Mouse (Mus musculus) forebrain, embryonic 15.5 days (tissue): ENCODE measurements around the gene Lgr5. TPM values are rescaled to one million over a fixed set of nuclear protein-coding genes. Genes with fewer than 3 reads are reported as not detected.

Experiments used
- ATAC-seq: fragments of 200-750 bp; cut with Nextera tagmentation; replicated peaks from 2 replicates; pipeline ENCODE4 v1.8.0; 2017; ENCODE audit warnings: mild to moderate bottlenecking, moderate TSS enrichment, moderate library complexity
- H3K27ac ChIP-seq: fragments of 300-500 bp; sonication (generic); replicated peaks from 2 replicates; pipeline ENCODE4 v1.5.1; 2015; ENCODE audit warnings: mild to moderate bottlenecking, inconsistent platforms
- H3K27me3 ChIP-seq: fragments of 300-500 bp; sonication (generic); 2 replicates; pipeline ENCODE4 v1.6.1; 2015; ENCODE audit warnings: inconsistent platforms
- H3K36me3 ChIP-seq: fragments of 300-500 bp; sonication (generic); 2 replicates; pipeline ENCODE4 v1.6.1; 2015; ENCODE audit warnings: mild to moderate bottlenecking, inconsistent platforms
- H3K4me1 ChIP-seq: fragments of 300-500 bp; sonication (generic); 2 replicates; pipeline ENCODE4 v1.6.1; 2015; ENCODE audit warnings: inconsistent platforms
- H3K4me2 ChIP-seq: fragments of 300-500 bp; sonication (generic); replicated peaks from 2 replicates; pipeline ENCODE4 v1.6.1; 2015; ENCODE audit warnings: mild to moderate bottlenecking, inconsistent platforms
- H3K4me3 ChIP-seq: fragments of 300-500 bp; sonication (generic); 2 replicates; pipeline ENCODE4 v1.5.1; 2015; ENCODE audit warnings: mild to moderate bottlenecking, inconsistent platforms
- H3K9ac ChIP-seq: fragments of 300-500 bp; sonication (generic); replicated peaks from 2 replicates; pipeline ENCODE4 v1.6.1; 2015; ENCODE audit warnings: mild to moderate bottlenecking, inconsistent platforms
- H3K9me3 ChIP-seq: fragments of 300-500 bp; sonication (generic); 2 replicates; pipeline ENCODE4 v1.6.1; 2016; ENCODE audit warnings: inconsistent platforms
- WGBS: fragments of 180-500 bp; shearing (Covaris S2); methylation state at CpG from one replicate; pipeline ENCODE4 v1.1.7; 2015; ENCODE audit warnings: mixed read lengths; 5-methylcytosine and 5-hydroxymethylcytosine counted together
- polyA plus RNA-seq: library from polyadenylated mRNA; unstranded; fragments of >200 nt; fragmentation: Nextera tagmentation; extraction: Ambion mirVana; gene quantifications from 2 replicates; pipeline ENCODE4 v1.2.1, GENCODE M21; 2015

The Lgr5 gene
- polyA plus RNA-seq, 1 experiment from 2014 or later = 0.39 TPM

- no peak overlapping the region for H3K27ac ChIP-seq
- H3K27me3 ChIP-seq = peaks cover 22% of the 10 kb centered on the region
- no peak overlapping the region for H3K9ac ChIP-seq
- H3K4me1 ChIP-seq = no peaks in the 10 kb centered on the region
- no peak overlapping the region for H3K4me2 ChIP-seq
- 85% methylated on average over 3 of the region's 3 CpGs for WGBS
- H3K4me3 ChIP-seq = no peak overlapping the region
- H3K9me3 ChIP-seq = no peaks in the 10 kb centered on the region
- no peaks in the 10 kb centered on the region for H3K36me3 ChIP-seq
- no peak for ATAC-seq
Measured at GRCm38 (mm10) chr10:115484660-115485059, 102.9 kb downstream of the Lgr5 start.

GRCm38 (mm10) chr10:115478441-115479141 is 109.0 kb downstream of the Lgr5 start:
- Histone ChIP-seq H3K27me3 (peaks cover 65% of the 10 kb centered on the region), H3K4me2 (peak overlapping the region; percentile 32), H3K27ac (no peak overlapping the region), H3K9ac (no peak overlapping the region), H3K4me3 (peak overlapping the region; percentile 16; the same call in 1 of the 2 replicates), H3K36me3 (no peaks in the 10 kb centered on the region), H3K9me3 (no peaks in the 10 kb centered on the region), H3K4me1 (peaks cover 9% of the 10 kb centered on the region)
- WGBS = 10% methylated on average over 19 of the region's 20 CpGs
- peak; percentile 69 for ATAC-seq

GRCm38 (mm10) chr10:115476506-115476905 is 111.1 kb downstream of the Lgr5 start:
- no peak overlapping the region for H3K4me2 ChIP-seq
- H3K4me3 ChIP-seq = no peak overlapping the region
- 92% methylated on average over 9 of the region's 9 CpGs for WGBS
- H3K9me3 ChIP-seq = no peaks in the 10 kb centered on the region
- H3K9ac ChIP-seq = no peak overlapping the region
- H3K27me3 ChIP-seq = peaks cover 75% of the 10 kb centered on the region
- ATAC-seq = no peak
- H3K27ac ChIP-seq = no peak overlapping the region
- peaks cover 9% of the 10 kb centered on the region for H3K4me1 ChIP-seq
- no peaks in the 10 kb centered on the region for H3K36me3 ChIP-seq

GRCm38 (mm10) chr10:115475000-115475550 is 112.5 kb downstream of the Lgr5 start:
- Histone ChIP-seq H3K9me3 (no peaks in the 10 kb centered on the region), H3K4me2 (no peak overlapping the region), H3K4me3 (no peak overlapping the region), H3K9ac (no peak overlapping the region), H3K36me3 (no peaks in the 10 kb centered on the region), H3K27ac (no peak overlapping the region), H3K4me1 (peaks cover 9% of the 10 kb centered on the region), H3K27me3 (peaks cover 75% of the 10 kb centered on the region)
- ATAC-seq = no peak
- 50% methylated on average over 7 of the region's 7 CpGs for WGBS

- H3K4me2 ChIP-seq = no peak overlapping the region
- H3K4me3 ChIP-seq = no peak overlapping the region
- no peaks in the 10 kb centered on the region for H3K9me3 ChIP-seq
- H3K36me3 ChIP-seq = no peaks in the 10 kb centered on the region
- H3K9ac ChIP-seq = no peak overlapping the region
- H3K27me3 ChIP-seq = peaks cover 75% of the 10 kb centered on the region
- H3K27ac ChIP-seq = no peak overlapping the region
- H3K4me1 ChIP-seq = peaks cover 10% of the 10 kb centered on the region
- WGBS = 77% methylated on average over 6 of the region's 6 CpGs
- no peak for ATAC-seq
Measured at GRCm38 (mm10) chr10:115473213-115473961, 114.2 kb downstream of the Lgr5 start.

- peaks cover 80% of the 10 kb centered on the region for H3K27me3 ChIP-seq
- H3K9me3 ChIP-seq = no peaks in the 10 kb centered on the region
- no peaks in the 10 kb centered on the region for H3K36me3 ChIP-seq
- H3K4me2 ChIP-seq = peak overlapping the region; percentile 11
- peak overlapping the region; percentile 28 for H3K4me3 ChIP-seq
- H3K9ac ChIP-seq = no peak overlapping the region
- peaks cover 9% of the 10 kb centered on the region for H3K4me1 ChIP-seq
- WGBS = 40% methylated on average over 17 of the region's 17 CpGs
- no peak for ATAC-seq
- H3K27ac ChIP-seq = peak overlapping the region; percentile 21; the same call in 1 of the 2 replicates
Measured at GRCm38 (mm10) chr10:115470621-115471334, 116.8 kb downstream of the Lgr5 start.

GRCm38 (mm10) chr10:115469040-115469439 is 118.5 kb downstream of the Lgr5 start:
- Histone ChIP-seq H3K4me2 (no peak overlapping the region), H3K4me1 (peaks cover 9% of the 10 kb centered on the region), H3K27me3 (peaks cover 81% of the 10 kb centered on the region), H3K4me3 (no peak overlapping the region), H3K36me3 (no peaks in the 10 kb centered on the region), H3K9me3 (no peaks in the 10 kb centered on the region), H3K9ac (no peak overlapping the region), H3K27ac (no peak overlapping the region)
- peak; percentile 94 for ATAC-seq
- 4% methylated on average over 7 of the region's 7 CpGs for WGBS

GRCm38 (mm10) chr10:115468632-115469031 is 118.9 kb downstream of the Lgr5 start:
- H3K36me3 ChIP-seq = no peaks in the 10 kb centered on the region
- H3K4me2 ChIP-seq = no peak overlapping the region
- peaks cover 81% of the 10 kb centered on the region for H3K27me3 ChIP-seq
- no peak overlapping the region for H3K9ac ChIP-seq
- no peak overlapping the region for H3K27ac ChIP-seq
- 28% methylated on average over 7 of the region's 7 CpGs for WGBS
- no peak overlapping the region for H3K4me3 ChIP-seq
- H3K4me1 ChIP-seq = peaks cover 9% of the 10 kb centered on the region
- H3K9me3 ChIP-seq = no peaks in the 10 kb centered on the region
- peak; percentile 59; the same call in 1 of the 2 replicates for ATAC-seq

- Histone ChIP-seq H3K4me1 (peaks cover 9% of the 10 kb centered on the region), H3K4me3 (no peak overlapping the region), H3K27ac (no peak overlapping the region), H3K9me3 (no peaks in the 10 kb centered on the region), H3K36me3 (no peaks in the 10 kb centered on the region), H3K4me2 (no peak overlapping the region), H3K27me3 (peaks cover 77% of the 10 kb centered on the region), H3K9ac (no peak overlapping the region)
- no peak for ATAC-seq
- 83% methylated on average over 8 of the region's 8 CpGs for WGBS
Measured at GRCm38 (mm10) chr10:115467985-115468384, 119.6 kb downstream of the Lgr5 start.

GRCm38 (mm10) chr10:115465778-115466177 is 121.8 kb downstream of the Lgr5 start:
- Histone ChIP-seq H3K36me3 (no peaks in the 10 kb centered on the region), H3K9ac (no peak overlapping the region), H3K4me3 (no peak overlapping the region), H3K27ac (no peak overlapping the region), H3K4me2 (no peak overlapping the region), H3K4me1 (peaks cover 9% of the 10 kb centered on the region), H3K27me3 (peaks cover 71% of the 10 kb centered on the region), H3K9me3 (no peaks in the 10 kb centered on the region)
- no peak for ATAC-seq
- 82% methylated on average over 6 of the region's 6 CpGs for WGBS

- Histone ChIP-seq H3K9me3 (no peaks in the 10 kb centered on the region), H3K9ac (no peak overlapping the region), H3K4me2 (no peak overlapping the region), H3K4me3 (no peak overlapping the region), H3K27ac (no peak overlapping the region), H3K4me1 (peaks cover 9% of the 10 kb centered on the region), H3K36me3 (no peaks in the 10 kb centered on the region), H3K27me3 (peaks cover 69% of the 10 kb centered on the region)
- WGBS = 82% methylated on average over 7 of the region's 7 CpGs
- ATAC-seq = no peak
Measured at GRCm38 (mm10) chr10:115465072-115465471, 122.5 kb downstream of the Lgr5 start.

GRCm38 (mm10) chr10:115462646-115463045 is 124.9 kb downstream of the Lgr5 start:
- Histone ChIP-seq H3K36me3 (no peaks in the 10 kb centered on the region), H3K9ac (no peak overlapping the region), H3K4me2 (no peak overlapping the region), H3K4me3 (no peak overlapping the region), H3K4me1 (no peaks in the 10 kb centered on the region), H3K27ac (no peak overlapping the region), H3K27me3 (peaks cover 60% of the 10 kb centered on the region), H3K9me3 (no peaks in the 10 kb centered on the region)
- no peak for ATAC-seq
- 78% methylated on average over 5 of the region's 5 CpGs for WGBS
